Mouse (Mus musculus) megakaryocyte-erythroid progenitor cell, adult 5-6 weeks (primary cell): ENCODE results near the gene Yars2. TPM values are rescaled to one million over a fixed set of nuclear protein-coding genes. Genes with fewer than 3 reads are reported as not detected.
"Not testable (repeated sequence)": the region's sequence is repeated elsewhere in the genome, so short reads cannot be mapped to it uniquely, and the experiment has no call there.

ENCODE experiments used
- ATAC-seq: replicated peaks from 2 replicates; pipeline ENCODE4 v1.8.0; 2016; ENCODE audit warnings: mild to moderate bottlenecking, inconsistent platforms; ENCODE audit not compliant: severe bottlenecking, poor library complexity, low FRiP score, low TSS enrichment
- total RNA-seq, 2 experiments: library from RNA; stranded (forward) in 1 of 2; stranded (reverse) in 1 of 2; fragments of 200-1000, 215-1000 nt in 1 of 2; fragments of >200 nt in 1 of 2; fragmentation: Nextera tagmentation in 1 of 2; gene quantifications; 2 replicates each; pipeline ENCODE4 v1.2.3; 2014 to 2017

Yars2 gene
- total RNA-seq (2014; fragmentation: Nextera tagmentation): 50.8 and 56.5 TPM in 2 replicates
- total RNA-seq (2017): 51.3 and 65.1 TPM in 2 replicates

GRCm38 (mm10) chr16:16302369-16303137 is at the start of gene Yars2:
TSS of gene Yars2 (plus strand) at chr16:16302965.
- peak; percentile 96 for ATAC-seq

GRCm38 (mm10) chr16:16253326-16254074 is 49.3 kb upstream of the Yars2 start:
- ATAC-seq: no peak

GRCm38 (mm10) chr16:16255217-16255616 is 47.5 kb upstream of the Yars2 start:
- ATAC-seq: no peak

GRCm38 (mm10) chr16:16255874-16256273 is 46.9 kb upstream of the Yars2 start:
- no peak for ATAC-seq

GRCm38 (mm10) chr16:16256672-16257071 is 46.1 kb upstream of the Yars2 start:
- ATAC-seq: peak; percentile 44; the same call in 1 of the 2 replicates

GRCm38 (mm10) chr16:16260882-16261281 is 41.9 kb upstream of the Yars2 start:
- no peak for ATAC-seq

GRCm38 (mm10) chr16:16261481-16261880 is 41.3 kb upstream of the Yars2 start:
- ATAC-seq: no peak

- ATAC-seq: no peak
Observed at GRCm38 (mm10) chr16:16262436-16262835, 40.3 kb upstream of the Yars2 start.

- ATAC-seq: no peak
Observed at GRCm38 (mm10) chr16:16272978-16273377, 29.8 kb upstream of the Yars2 start.

GRCm38 (mm10) chr16:16273752-16274151 is 29.0 kb upstream of the Yars2 start:
- ATAC-seq: no peak

GRCm38 (mm10) chr16:16303138-16303827 is 518 bp downstream of the Yars2 start:
- ATAC-seq: peak; percentile 24

GRCm38 (mm10) chr16:16303888-16304287 is 1.1 kb downstream of the Yars2 start:
- ATAC-seq: no peak

- no peak for ATAC-seq
Observed at GRCm38 (mm10) chr16:16311319-16311718, 8.6 kb downstream of the Yars2 start.

- ATAC-seq: no peak
Observed at GRCm38 (mm10) chr16:16325775-16326336, 23.1 kb downstream of the Yars2 start.

- no peak for ATAC-seq
Observed at GRCm38 (mm10) chr16:16346420-16346819, 43.7 kb downstream of the Yars2 start.

GRCm38 (mm10) chr16:16357908-16358307 is 55.1 kb downstream of the Yars2 start:
- no peak for ATAC-seq

- peak; percentile 99 for ATAC-seq
Observed at GRCm38 (mm10) chr16:16358481-16359100, 55.8 kb downstream of the Yars2 start, which contains the start of gene Dnm1l. TSS of gene Dnm1l (minus strand) at chr16:16358959.

- ATAC-seq: not testable (repeated sequence)
Observed at GRCm38 (mm10) chr16:16359101-16359482, 56.3 kb downstream of the Yars2 start.
